Mouse (Mus musculus): ENCODE measurements around the gene Dcxr. TPM values are rescaled to one million over a fixed set of nuclear protein-coding genes. Genes with fewer than 3 reads are reported as not detected.

The Dcxr gene
- polyA plus RNA-seq, 1 experiment from 2014 or later: 9.6 TPM

GRCm38 (mm10) chr11:120704486-120705325 is 22.4 kb downstream of the Dcxr start:
- ATAC-seq (ENCODE audit: low read depth) (no peak), DNase-seq (no peak)
- peaks cover 35% of the 10 kb centered on the region for H3K36me3 ChIP-seq
- no peak overlapping the region for H3K4me2 ChIP-seq
- H3K27ac ChIP-seq: no peak overlapping the region
- no peaks in the 10 kb centered on the region for H3K27me3 ChIP-seq
- H3K4me3 ChIP-seq (replicated peaks): no peak overlapping the region
- H3K9me3 ChIP-seq (replicated peaks): no peaks in the 10 kb centered on the region
- H3K9ac ChIP-seq: no peak overlapping the region
- H3K4me1 ChIP-seq (replicated peaks): peaks cover 10% of the 10 kb centered on the region
- 53% methylated on average over 8 of the region's 8 CpGs for WGBS (ENCODE audit: insufficient replicate concordance)

DNA sequence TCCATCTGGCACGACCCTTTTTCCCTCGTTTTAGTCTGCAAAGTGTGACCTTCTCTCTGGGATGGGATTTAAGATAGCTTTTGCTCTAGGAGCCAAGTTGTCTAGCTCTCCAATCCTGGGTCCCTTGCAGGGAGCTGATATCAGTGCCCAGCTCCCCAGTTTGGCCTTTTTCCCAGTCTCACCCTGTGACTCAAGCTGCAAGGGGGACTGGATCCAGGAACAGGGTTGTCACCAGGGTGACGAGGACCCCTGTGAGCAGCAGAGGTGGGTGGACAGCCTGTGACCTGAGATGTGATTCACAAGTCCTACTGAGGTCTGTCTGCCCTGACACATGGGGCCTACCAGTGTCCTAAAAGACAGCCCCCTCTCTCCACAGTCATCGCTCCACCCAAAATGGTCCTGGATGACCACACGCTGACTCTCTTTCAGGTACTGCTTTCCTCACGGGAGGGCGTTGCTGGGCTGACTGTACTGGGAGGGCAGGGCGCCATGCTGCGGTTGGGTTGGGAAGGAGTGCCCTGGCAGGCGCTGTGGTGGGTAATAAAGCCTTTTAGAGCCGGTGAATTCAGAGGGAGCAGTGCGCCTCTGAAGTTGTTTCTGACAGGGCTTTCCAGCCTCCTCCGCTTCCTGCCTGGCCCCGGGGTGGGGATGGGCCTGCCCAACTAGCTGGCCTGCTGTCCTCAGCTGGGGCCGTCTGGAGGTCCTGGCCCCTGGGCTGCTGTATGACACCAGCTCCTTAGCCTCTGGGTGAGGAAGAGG is 23.2 kb downstream of the Dcxr start:
- no peak for ATAC-seq (ENCODE audit: low read depth)
- no peak overlapping the region for H3K27ac ChIP-seq
- H3K9ac ChIP-seq: no peak overlapping the region
- H3K4me1 ChIP-seq (replicated peaks): peaks cover 10% of the 10 kb centered on the region
- no peaks in the 10 kb centered on the region for H3K27me3 ChIP-seq
- H3K9me3 ChIP-seq (replicated peaks): no peaks in the 10 kb centered on the region
- H3K4me3 ChIP-seq (replicated peaks): no peak overlapping the region
- no peak overlapping the region for H3K4me2 ChIP-seq
- H3K36me3 ChIP-seq: peaks cover 34% of the 10 kb centered on the region
- WGBS (ENCODE audit: insufficient replicate concordance): 76% methylated on average over 15 of the region's 15 CpGs
- DNase-seq: no peak

DNA sequence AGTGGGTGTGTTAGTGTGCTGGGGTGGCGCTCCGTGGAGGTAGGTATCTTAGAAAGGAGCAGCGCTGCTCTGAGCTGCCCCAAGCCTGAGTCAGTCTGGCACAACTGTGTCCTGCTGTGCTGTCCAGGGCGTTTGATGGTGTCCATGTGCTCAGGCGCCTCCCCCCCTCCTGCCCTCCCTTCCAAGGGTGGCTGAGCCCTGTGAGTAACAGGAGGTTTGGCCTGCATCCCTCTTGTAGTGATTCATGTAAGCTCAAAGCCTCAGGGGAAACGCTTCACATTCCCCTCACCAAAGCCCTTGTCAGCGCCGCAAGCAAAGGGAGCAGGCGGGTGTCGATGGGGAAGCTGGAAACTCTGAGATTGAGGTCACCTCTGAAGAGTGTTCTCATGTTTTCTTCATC is 29.3 kb downstream of the Dcxr start:
- H3K4me1 ChIP-seq (replicated peaks): 0 out of 2 replicates have a peak, but pooled peaks cover 10% of the 10 kb centered on the region
- DNase-seq: no peak

GRCm38 (mm10) chr11:120696568-120696967 is 30.5 kb downstream of the Dcxr start:
- ATAC-seq (ENCODE audit: low read depth): no peak
- Histone ChIP-seq H3K27ac (no peak overlapping the region), H3K4me1 (replicated peaks) (0 out of 2 replicates have a peak, but pooled peaks cover 11% of the 10 kb centered on the region), H3K4me2 (no peak overlapping the region), H3K4me3 (replicated peaks) (no peak overlapping the region), H3K36me3 (peaks cover 33% of the 10 kb centered on the region), H3K9me3 (replicated peaks) (0 out of 2 replicates have a peak, but pooled peaks cover 4% of the 10 kb centered on the region), H3K27me3 (no peaks in the 10 kb centered on the region), H3K9ac (no peak overlapping the region)
- DNase-seq: no peak
- WGBS (ENCODE audit: insufficient replicate concordance): 79% methylated on average over 6 of the region's 6 CpGs

More for the DNA sequence above, 29.3 kb downstream of the Dcxr start:
- Histone ChIP-seq H3K4me2 (no peak overlapping the region), H3K27ac (no peak overlapping the region), H3K9ac (no peak overlapping the region), H3K27me3 (no peaks in the 10 kb centered on the region), H3K36me3 (peaks cover 42% of the 10 kb centered on the region), H3K9me3 (replicated peaks) (0 out of 2 replicates have a peak, but pooled peaks cover 4% of the 10 kb centered on the region), H3K4me3 (replicated peaks) (no peak overlapping the region)
- ATAC-seq (ENCODE audit: low read depth): no peak
- 82% methylated on average over 10 of the region's 10 CpGs for WGBS (ENCODE audit: insufficient replicate concordance)

DNA sequence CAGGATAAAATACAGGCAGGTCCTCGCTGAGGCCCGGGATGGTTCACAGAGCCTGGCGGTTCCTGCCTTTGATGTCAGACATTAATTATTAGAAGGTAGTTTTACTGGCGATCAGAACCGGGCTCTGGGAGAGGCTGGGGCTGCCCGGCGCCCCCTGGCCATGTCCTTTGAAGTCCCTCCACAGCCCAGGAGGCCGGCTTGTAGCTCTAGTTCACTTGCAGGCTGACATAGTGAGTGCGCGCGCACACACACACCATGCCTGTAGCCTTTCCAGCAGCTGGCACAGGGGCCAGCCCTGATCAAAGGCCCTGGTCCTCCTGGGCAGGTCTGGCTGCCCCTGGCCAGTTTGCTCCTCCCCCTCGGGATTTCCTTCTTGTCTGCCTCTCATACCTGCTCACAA is 31.4 kb downstream of the Dcxr start:
- Histone ChIP-seq H3K9ac (no peak overlapping the region), H3K27me3 (no peaks in the 10 kb centered on the region), H3K4me3 (replicated peaks) (no peak overlapping the region), H3K4me2 (no peak overlapping the region), H3K36me3 (peaks cover 27% of the 10 kb centered on the region), H3K9me3 (replicated peaks) (0 out of 2 replicates have a peak, but pooled peaks cover 4% of the 10 kb centered on the region), H3K27ac (no peak overlapping the region), H3K4me1 (replicated peaks) (0 out of 2 replicates have a peak, but pooled peaks cover 13% of the 10 kb centered on the region)
- ATAC-seq (ENCODE audit: low read depth) (no peak), DNase-seq (no peak)
- WGBS (ENCODE audit: insufficient replicate concordance): 78% methylated on average over 12 of the region's 12 CpGs

GRCm38 (mm10) chr11:120695184-120695583 is 31.9 kb downstream of the Dcxr start:
- 65% methylated on average over 4 of the region's 4 CpGs for WGBS (ENCODE audit: insufficient replicate concordance)
- Histone ChIP-seq H3K36me3 (peaks cover 31% of the 10 kb centered on the region), H3K27me3 (no peaks in the 10 kb centered on the region), H3K27ac (no peak overlapping the region), H3K9ac (no peak overlapping the region), H3K9me3 (replicated peaks) (0 out of 2 replicates have a peak, but pooled peaks cover 4% of the 10 kb centered on the region), H3K4me1 (replicated peaks) (0 out of 2 replicates have a peak, but pooled peaks cover 13% of the 10 kb centered on the region), H3K4me3 (replicated peaks) (no peak overlapping the region), H3K4me2 (no peak overlapping the region)
- no peak for ATAC-seq (ENCODE audit: low read depth)
- no peak for DNase-seq

- no peak overlapping the region for H3K4me3 ChIP-seq (replicated peaks)
- no peak for ATAC-seq (ENCODE audit: low read depth)
- no peak overlapping the region for H3K4me2 ChIP-seq
- DNase-seq: no peak
- H3K36me3 ChIP-seq: peaks cover 35% of the 10 kb centered on the region
- H3K4me1 ChIP-seq (replicated peaks): 0 out of 2 replicates have a peak, but pooled peaks cover 13% of the 10 kb centered on the region
- 67% methylated on average over 3 of the region's 3 CpGs for WGBS (ENCODE audit: insufficient replicate concordance)
- H3K27me3 ChIP-seq: no peaks in the 10 kb centered on the region
- H3K27ac ChIP-seq: no peak overlapping the region
- 0 out of 2 replicates have a peak, but pooled peaks cover 4% of the 10 kb centered on the region for H3K9me3 ChIP-seq (replicated peaks)
- no peak overlapping the region for H3K9ac ChIP-seq
These were observed 33.6 kb downstream of the Dcxr start for GRCm38 (mm10) chr11:120693461-120693860.

- no peak overlapping the region for H3K9ac ChIP-seq
- no peak overlapping the region for H3K4me3 ChIP-seq (replicated peaks)
- WGBS (ENCODE audit: insufficient replicate concordance): 86% methylated on average over 4 of the region's 4 CpGs
- ATAC-seq (ENCODE audit: low read depth) (no peak), DNase-seq (no peak)
- H3K4me1 ChIP-seq (replicated peaks): 0 out of 2 replicates have a peak, but pooled peaks cover 13% of the 10 kb centered on the region
- no peaks in the 10 kb centered on the region for H3K27me3 ChIP-seq
- no peak overlapping the region for H3K4me2 ChIP-seq
- peaks cover 43% of the 10 kb centered on the region for H3K36me3 ChIP-seq
- no peak overlapping the region for H3K27ac ChIP-seq
- H3K9me3 ChIP-seq (replicated peaks): 0 out of 2 replicates have a peak, but pooled peaks cover 4% of the 10 kb centered on the region
These were observed 34.5 kb downstream of the Dcxr start for GRCm38 (mm10) chr11:120692471-120693011.

DNA sequence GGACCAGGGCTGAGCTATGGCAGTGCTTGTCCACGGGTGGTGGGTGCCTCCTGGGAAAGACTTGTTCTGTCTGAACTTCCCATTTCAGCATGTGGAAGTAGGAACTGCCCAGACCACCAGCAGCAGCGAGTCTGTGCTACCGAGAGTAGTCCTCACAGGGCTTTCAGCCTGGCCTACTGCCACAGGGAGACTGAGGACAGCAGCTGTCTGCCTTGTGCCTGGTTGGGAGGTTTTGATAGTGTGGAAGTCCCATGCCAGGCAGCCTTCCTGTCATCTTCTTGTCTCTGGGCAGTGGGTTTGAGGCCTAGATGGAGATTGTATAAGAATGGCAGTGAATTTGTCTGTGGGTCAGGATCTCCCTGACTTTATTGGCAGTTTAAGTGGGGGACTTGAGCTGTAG is 37.7 kb downstream of the Dcxr start:
- H3K9me3 ChIP-seq (replicated peaks): no peaks in the 10 kb centered on the region
- no peak overlapping the region for H3K9ac ChIP-seq
- H3K36me3 ChIP-seq: peaks cover 43% of the 10 kb centered on the region
- WGBS (ENCODE audit: insufficient replicate concordance): 50% methylated on average over 3 of the region's 3 CpGs
- DNase-seq (no peak), ATAC-seq (ENCODE audit: low read depth) (no peak)
- no peak overlapping the region for H3K27ac ChIP-seq
- no peak overlapping the region for H3K4me2 ChIP-seq
- H3K27me3 ChIP-seq: no peaks in the 10 kb centered on the region
- H3K4me3 ChIP-seq (replicated peaks): no peak overlapping the region
- 0 out of 2 replicates have a peak, but pooled peaks cover 3% of the 10 kb centered on the region for H3K4me1 ChIP-seq (replicated peaks)

DNA sequence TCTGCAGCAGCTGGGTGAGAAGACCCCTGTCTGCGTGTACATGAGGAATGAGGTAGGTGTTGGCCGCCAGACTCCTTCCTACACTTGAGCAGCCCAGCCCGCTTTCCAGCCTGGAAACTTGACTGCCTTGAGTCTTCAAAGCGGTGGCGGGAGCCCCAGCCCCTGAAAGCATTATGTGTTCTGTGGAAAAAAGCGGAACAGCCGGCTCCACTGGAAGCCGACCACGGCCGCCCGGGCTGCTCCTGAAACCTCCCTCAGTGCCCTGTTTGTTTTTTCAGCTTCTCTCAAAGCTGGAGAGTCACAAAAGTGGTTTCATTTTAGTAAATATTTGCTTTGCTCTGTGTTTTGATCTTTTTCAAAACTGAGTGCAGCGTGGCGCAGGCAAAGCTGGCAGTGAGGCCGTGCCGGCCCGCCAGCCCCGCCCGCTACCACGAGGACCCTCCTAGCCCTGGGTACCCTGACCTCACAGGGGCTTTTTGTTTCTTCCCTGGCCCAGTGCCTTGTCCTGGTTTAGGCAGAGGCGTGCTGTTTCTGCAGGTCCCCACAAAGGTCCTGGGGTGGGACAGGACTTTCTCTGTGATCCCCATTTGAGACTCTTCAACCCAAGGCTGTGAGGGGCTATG is 40.3 kb downstream of the Dcxr start:
- ATAC-seq (ENCODE audit: low read depth): no peak
- H3K4me2 ChIP-seq: no peak overlapping the region
- H3K36me3 ChIP-seq: peaks cover 43% of the 10 kb centered on the region
- no peak for DNase-seq
- H3K27ac ChIP-seq: no peak overlapping the region
- H3K9me3 ChIP-seq (replicated peaks): no peaks in the 10 kb centered on the region
- no peaks in the 10 kb centered on the region for H3K27me3 ChIP-seq
- no peak overlapping the region for H3K4me3 ChIP-seq (replicated peaks)
- 0 out of 2 replicates have a peak, but pooled peaks cover 3% of the 10 kb centered on the region for H3K4me1 ChIP-seq (replicated peaks)
- no peak overlapping the region for H3K9ac ChIP-seq
- 82% methylated on average over 20 of the region's 20 CpGs for WGBS (ENCODE audit: insufficient replicate concordance)

DNA sequence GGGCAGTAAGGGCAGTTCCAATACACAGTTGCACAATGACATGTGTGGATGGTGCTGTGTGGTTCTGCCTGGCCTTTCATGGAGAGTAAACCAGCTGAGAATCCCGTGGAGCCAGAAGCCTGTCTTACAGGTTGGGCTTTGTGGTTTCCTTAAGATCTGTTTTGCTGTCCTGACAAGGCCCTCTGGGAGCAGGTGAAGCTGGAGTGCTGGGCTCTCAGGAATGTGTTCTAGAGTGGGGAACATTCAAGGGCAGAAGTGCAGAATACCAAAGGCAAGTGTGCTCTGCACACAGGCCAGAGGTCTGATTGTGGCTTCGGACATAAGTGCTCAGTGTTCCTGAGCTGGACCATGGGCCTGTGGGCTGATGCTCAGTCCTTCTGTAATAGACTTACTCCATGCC is 42.4 kb downstream of the Dcxr start:
- H3K27me3 ChIP-seq: no peaks in the 10 kb centered on the region
- H3K9ac ChIP-seq: no peak overlapping the region
- H3K27ac ChIP-seq: no peak overlapping the region
- no peak overlapping the region for H3K4me3 ChIP-seq (replicated peaks)
- no peak overlapping the region for H3K4me2 ChIP-seq
- DNase-seq: no peak
- H3K9me3 ChIP-seq (replicated peaks): no peaks in the 10 kb centered on the region
- ATAC-seq (ENCODE audit: low read depth): no peak
- H3K4me1 ChIP-seq (replicated peaks): no peaks in the 10 kb centered on the region
- WGBS (ENCODE audit: insufficient replicate concordance): 72% methylated on average over 2 of the region's 2 CpGs
- peaks cover 52% of the 10 kb centered on the region for H3K36me3 ChIP-seq

Measured in liver, embryonic 13.5 days (tissue).